ENCODE assay signal across 8 mouse cellular contexts in the genomic region with DNA sequence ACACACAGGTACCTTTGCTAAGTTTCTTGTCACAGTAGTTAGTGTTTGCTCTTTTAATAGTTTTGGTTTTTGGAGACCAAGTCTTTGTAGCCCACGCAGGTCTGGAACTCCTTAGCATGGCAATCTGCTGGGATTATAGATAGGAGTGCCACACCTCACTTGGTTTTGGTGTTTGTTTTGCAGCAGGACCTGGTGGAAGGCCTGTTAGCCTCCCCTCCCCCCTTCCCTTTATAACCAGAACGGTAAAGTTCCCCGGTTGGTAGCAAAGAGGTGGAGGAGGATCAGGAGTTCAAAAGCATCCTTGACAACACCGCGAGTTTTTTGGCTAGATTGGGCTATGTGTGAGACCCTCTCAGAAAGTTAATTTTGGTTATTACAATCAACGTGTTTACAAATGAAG. TPM values are rescaled to one million over a fixed set of nuclear protein-coding genes. Genes with fewer than 3 reads are reported as not detected.
A peak's percentile ranks its signal among the peaks of the same experiment; 100 is the strongest.
DNase-seq lines count a peak whose midpoint lies in the region; ATAC-seq and TF ChIP-seq lines count a peak whose summit lies in the region.

No protein-coding gene starts in this region.

- peaks cover 71% of the 10 kb centered on the region for H3K36me3 ChIP-seq in erythroblast, embryonic 14.5 days (ENCODE audit: control insufficient read depth)
- H3K36me3 ChIP-seq in intestine, embryonic 16.5 days (ENCODE audit: control insufficient read depth, insufficient read depth, low read length), result peaks cover 17% of the 10 kb centered on the region
- H3K36me3 ChIP-seq in intestine, embryonic 15.5 days, result peaks cover 20% of the 10 kb centered on the region
- H3K36me3 ChIP-seq in liver, postnatal 0 days (replicated peaks; ENCODE audit: insufficient read depth, low read length), result peaks cover 32% of the 10 kb centered on the region

- H3K4me3 ChIP-seq in erythroblast, embryonic 14.5 days (replicated peaks), result peak overlapping the region; percentile 91
- no peak overlapping the region for H3K4me3 ChIP-seq in intestine, embryonic 16.5 days (ENCODE audit: low read length)
- no peak overlapping the region for H3K4me3 ChIP-seq in intestine, embryonic 15.5 days (replicated peaks)
- H3K4me3 ChIP-seq in liver, postnatal 0 days (ENCODE audit: low read depth, low read length), result 0 out of 2 replicates have a peak overlapping the region, but pooled peaks have one; percentile 0

- H3K27ac ChIP-seq in intestine, embryonic 16.5 days (ENCODE audit: low read length), result 0 out of 2 replicates have a peak overlapping the region, but pooled peaks have one; percentile 2
- no peak overlapping the region for H3K27ac ChIP-seq in intestine, embryonic 15.5 days
- peak overlapping the region; percentile 99 for H3K27ac ChIP-seq in liver, postnatal 0 days (ENCODE audit: low read depth)

- no peak overlapping the region for H3K9ac ChIP-seq in intestine, embryonic 16.5 days (ENCODE audit: low read depth, low read length)
- H3K9ac ChIP-seq in intestine, embryonic 15.5 days, result no peak overlapping the region
- peak overlapping the region; percentile 43 for H3K9ac ChIP-seq in liver, postnatal 0 days (replicated peaks)

- H3K4me2 ChIP-seq in intestine, embryonic 16.5 days (ENCODE audit: low read depth, low read length), result no peak overlapping the region
- H3K4me2 ChIP-seq in intestine, embryonic 15.5 days (replicated peaks), result no peak overlapping the region
- peak overlapping the region; percentile 76 for H3K4me2 ChIP-seq in liver, postnatal 0 days (ENCODE audit: low read depth, low read length)

- H3K4me1 ChIP-seq in erythroblast, embryonic 14.5 days (ENCODE audit: control insufficient read depth), result peaks cover 83% of the 10 kb centered on the region
- H3K4me1 ChIP-seq in intestine, embryonic 16.5 days (ENCODE audit: control insufficient read depth, insufficient read depth, low read length), result peaks cover 41% of the 10 kb centered on the region
- H3K4me1 ChIP-seq in intestine, embryonic 15.5 days (replicated peaks), result peaks cover 47% of the 10 kb centered on the region
- H3K4me1 ChIP-seq in liver, postnatal 0 days (ENCODE audit: insufficient read depth), result peaks cover 75% of the 10 kb centered on the region

- 85% methylated on average over 6 of the region's 6 CpGs for WGBS in intestine, embryonic 16.5 days
- 78% methylated on average over 6 of the region's 6 CpGs for WGBS in intestine, embryonic 15.5 days
- WGBS in liver, postnatal 0 days (ENCODE audit: insufficient replicate concordance), result 61% methylated on average over 6 of the region's 6 CpGs

- no peak for TF ChIP-seq CTCF in liver, postnatal 0 days (IDR thresholded peaks at IDR 0.05; ENCODE audit: low read depth)

- ATAC-seq in erythroblast, adult 5-6 weeks (replicated peaks; ENCODE audit: low FRiP score, poor library complexity, severe bottlenecking), result no peak
- ATAC-seq in intestine, embryonic 16.5 days, result no peak
- ATAC-seq in intestine, embryonic 15.5 days, result no peak
- no peak for ATAC-seq in liver, postnatal 0 days

- peak; percentile 27 for DNase-seq in c-Kit-positive CD71-positive TER-119-positive erythroid progenitor cells, embryonic 14.5 days (ENCODE audit: low spot score)
- no peak for DNase-seq in liver, postnatal 0 days
- no peak for DNase-seq in urinary bladder, postnatal 36 days (ENCODE audit: low spot score in 2 of 2)
- no peak for DNase-seq in cerebellum, postnatal 36 days

- peaks cover 2% of the 10 kb centered on the region; the same call in 1 of the 2 replicates for H3K9me3 ChIP-seq in erythroblast, embryonic 14.5 days (ENCODE audit: control insufficient read depth, low read length)
- no peaks in the 10 kb centered on the region for H3K9me3 ChIP-seq in intestine, embryonic 16.5 days (ENCODE audit: control insufficient read depth, low read length)
- no peaks in the 10 kb centered on the region for H3K9me3 ChIP-seq in intestine, embryonic 15.5 days
- no peaks in the 10 kb centered on the region for H3K9me3 ChIP-seq in liver, postnatal 0 days (ENCODE audit: low read length)

- H3K27me3 ChIP-seq in erythroblast, embryonic 14.5 days (ENCODE audit: control insufficient read depth), result no peaks in the 10 kb centered on the region
- H3K27me3 ChIP-seq in intestine, embryonic 16.5 days (replicated peaks; ENCODE audit: control insufficient read depth, insufficient read depth, low read length), result no peaks in the 10 kb centered on the region
- H3K27me3 ChIP-seq in intestine, embryonic 15.5 days (replicated peaks), result no peaks in the 10 kb centered on the region
- H3K27me3 ChIP-seq in liver, postnatal 0 days (ENCODE audit: insufficient read depth, low read length), result no peaks in the 10 kb centered on the region

- no peak for TF ChIP-seq EP300 in liver, postnatal 0 days (IDR thresholded peaks at IDR 0.05; ENCODE audit: low read depth)

RNA-seq across cellular contexts. Expression of gene Smdt1, which starts 6.2 kb away (rescaled TPM):
- 17.6 and 17.8 TPM in 2 replicates for polyA plus RNA-seq in erythroblast, embryonic 14.5 days (2012)
- total RNA-seq in erythroblast, adult 5-6 weeks (2015; ENCODE audit: low replicate concordance), result 91.5 and 150 TPM in 2 replicates
- total RNA-seq in erythroblast, adult 5-6 weeks (2017; ENCODE audit: low replicate concordance), result 42.7 and 69.4 TPM in 2 replicates
- 332 and 340 TPM in 2 replicates for polyA plus RNA-seq in intestine, embryonic 16.5 days (2015; fragmentation: Nextera tagmentation; extraction: Ambion mirVana)
- 277 and 308 TPM in 2 replicates for polyA plus RNA-seq in intestine, embryonic 15.5 days (2015; fragmentation: Nextera tagmentation; extraction: Ambion mirVana)
- polyA plus RNA-seq in liver, postnatal 0 days (2015; fragmentation: Nextera tagmentation; extraction: Ambion mirVana), result 145 and 151 TPM in 2 replicates

RNA-seq across cellular contexts. Expression of gene Pheta2, which starts 6.2 kb away (rescaled TPM):
- 1.8 and 2.3 TPM in 2 replicates for polyA plus RNA-seq in erythroblast, embryonic 14.5 days (2012)
- 22.7 and 44.9 TPM in 2 replicates for total RNA-seq in erythroblast, adult 5-6 weeks (2015; ENCODE audit: low replicate concordance)
- 79.0 and 86.0 TPM in 2 replicates for total RNA-seq in erythroblast, adult 5-6 weeks (2017; ENCODE audit: low replicate concordance)
- polyA plus RNA-seq in intestine, embryonic 16.5 days (2015; fragmentation: Nextera tagmentation; extraction: Ambion mirVana), result 11.6 and 13.2 TPM in 2 replicates
- polyA plus RNA-seq in intestine, embryonic 15.5 days (2015; fragmentation: Nextera tagmentation; extraction: Ambion mirVana), result 13.1 and 13.4 TPM in 2 replicates
- 16.1 and 17.5 TPM in 2 replicates for polyA plus RNA-seq in liver, postnatal 0 days (2015; fragmentation: Nextera tagmentation; extraction: Ambion mirVana)

RNA-seq across cellular contexts. Expression of gene Naga, which starts 6.2 kb away (rescaled TPM):
- 17.6 and 23.0 TPM in 2 replicates for polyA plus RNA-seq in erythroblast, embryonic 14.5 days (2012)
- 49.5 and 74.2 TPM in 2 replicates for total RNA-seq in erythroblast, adult 5-6 weeks (2015; ENCODE audit: low replicate concordance)
- total RNA-seq in erythroblast, adult 5-6 weeks (2017; ENCODE audit: low replicate concordance), result 22.7 and 56.3 TPM in 2 replicates
- 296 and 437 TPM in 2 replicates for polyA plus RNA-seq in intestine, embryonic 16.5 days (2015; fragmentation: Nextera tagmentation; extraction: Ambion mirVana)
- 144 and 176 TPM in 2 replicates for polyA plus RNA-seq in intestine, embryonic 15.5 days (2015; fragmentation: Nextera tagmentation; extraction: Ambion mirVana)
- 34.6 TPM in 2 replicates for polyA plus RNA-seq in liver, postnatal 0 days (2015; fragmentation: Nextera tagmentation; extraction: Ambion mirVana)

RNA-seq across cellular contexts. Expression of gene Ndufa6, which starts 9.2 kb away (rescaled TPM):
- polyA plus RNA-seq in erythroblast, embryonic 14.5 days (2012), result 28.3 and 30.8 TPM in 2 replicates
- 34.2 and 88.6 TPM in 2 replicates for total RNA-seq in erythroblast, adult 5-6 weeks (2015; ENCODE audit: low replicate concordance)
- total RNA-seq in erythroblast, adult 5-6 weeks (2017; ENCODE audit: low replicate concordance), result 55.3 and 85.6 TPM in 2 replicates
- 561 and 588 TPM in 2 replicates for polyA plus RNA-seq in intestine, embryonic 16.5 days (2015; fragmentation: Nextera tagmentation; extraction: Ambion mirVana)
- 502 and 513 TPM in 2 replicates for polyA plus RNA-seq in intestine, embryonic 15.5 days (2015; fragmentation: Nextera tagmentation; extraction: Ambion mirVana)
- polyA plus RNA-seq in liver, postnatal 0 days (2015; fragmentation: Nextera tagmentation; extraction: Ambion mirVana), result 642 and 691 TPM in 2 replicates

RNA-seq across cellular contexts. Expression of gene Cyp2d22, which starts 35.1 kb away (rescaled TPM):
- polyA plus RNA-seq in erythroblast, embryonic 14.5 days (2012), result 0.08 TPM in 1 of 2 replicates, not detected in the other
- not detected in 2 replicates for total RNA-seq in erythroblast, adult 5-6 weeks (2015; ENCODE audit: low replicate concordance)
- 0.26 TPM in 1 of 2 replicates, not detected in the other for total RNA-seq in erythroblast, adult 5-6 weeks (2017; ENCODE audit: low replicate concordance)
- polyA plus RNA-seq in intestine, embryonic 16.5 days (2015; fragmentation: Nextera tagmentation; extraction: Ambion mirVana), result 14.1 and 14.9 TPM in 2 replicates
- 9.0 and 11.2 TPM in 2 replicates for polyA plus RNA-seq in intestine, embryonic 15.5 days (2015; fragmentation: Nextera tagmentation; extraction: Ambion mirVana)
- polyA plus RNA-seq in liver, postnatal 0 days (2015; fragmentation: Nextera tagmentation; extraction: Ambion mirVana), result 42.0 and 44.9 TPM in 2 replicates

Comparison
In these comparisons a context has a peak if more than half of its experiments do, and no peak if none do; other contexts are left out.
1. H3K4me3 ChIP-seq: peak in erythroblast, embryonic 14.5 days (single experiment) and liver, postnatal 0 days (single experiment); none in intestine, embryonic 16.5 days (single experiment) and intestine, embryonic 15.5 days (single experiment).